Mouse (Mus musculus): Measurements from ENCODE around the gene Dnaaf3.

Gene Dnaaf3

GRCm38 (mm10) chr7:4521231-4522003 is 10.8 kb downstream of the Dnaaf3 start:
- DNase-seq (ENCODE audit: low spot score) = peak; percentile 51

- no peak for DNase-seq (ENCODE audit: low spot score)
Observed at GRCm38 (mm10) chr7:4518487-4518886, 13.8 kb downstream of the Dnaaf3 start.

GRCm38 (mm10) chr7:4516332-4517050 is 15.8 kb downstream of the Dnaaf3 start, which contains the start of gene Tnnt1:
Gene Tnnt1 (minus strand): TSS chr7:4516382.
- peak; percentile 58 for DNase-seq (ENCODE audit: low spot score)

GRCm38 (mm10) chr7:4515853-4516252 is 16.4 kb downstream of the Dnaaf3 start:
- no peak for DNase-seq (ENCODE audit: low spot score)

- no peak for DNase-seq (ENCODE audit: low spot score)
Observed at GRCm38 (mm10) chr7:4513829-4514712, 18.2 kb downstream of the Dnaaf3 start.

- peak; percentile 76 for DNase-seq (ENCODE audit: low spot score)
Observed at GRCm38 (mm10) chr7:4513236-4513635, 19.0 kb downstream of the Dnaaf3 start.

- DNase-seq (ENCODE audit: low spot score) = no peak
Observed at GRCm38 (mm10) chr7:4511489-4512224, 20.6 kb downstream of the Dnaaf3 start.

- peak; percentile 89 for DNase-seq (ENCODE audit: low spot score)
Observed at GRCm38 (mm10) chr7:4509863-4510608, 22.2 kb downstream of the Dnaaf3 start.

GRCm38 (mm10) chr7:4508739-4509116 is 23.5 kb downstream of the Dnaaf3 start:
- no peak for DNase-seq (ENCODE audit: low spot score)

- peak; percentile 22 for DNase-seq (ENCODE audit: low spot score)
Observed at GRCm38 (mm10) chr7:4508062-4508738, 24.1 kb downstream of the Dnaaf3 start.

GRCm38 (mm10) chr7:4507220-4507619 is 25.0 kb downstream of the Dnaaf3 start:
- no peak for DNase-seq (ENCODE audit: low spot score)

GRCm38 (mm10) chr7:4504646-4505435 is 27.4 kb downstream of the Dnaaf3 start:
- no peak for DNase-seq (ENCODE audit: low spot score)

- no peak for DNase-seq (ENCODE audit: low spot score)
Observed at GRCm38 (mm10) chr7:4503858-4504257, 28.4 kb downstream of the Dnaaf3 start.

- DNase-seq (ENCODE audit: low spot score) = no peak
Observed at GRCm38 (mm10) chr7:4503100-4503499, 29.2 kb downstream of the Dnaaf3 start.

- DNase-seq (ENCODE audit: low spot score) = peak; percentile 81
Observed at GRCm38 (mm10) chr7:4502421-4503090, 29.7 kb downstream of the Dnaaf3 start.

GRCm38 (mm10) chr7:4501558-4502397 is 30.5 kb downstream of the Dnaaf3 start, which contains the start of gene Ppp1r12c:
Gene Ppp1r12c (minus strand): TSS chr7:4501680.
- DNase-seq (ENCODE audit: low spot score) = peak; percentile 96

- peak; percentile 31 for DNase-seq (ENCODE audit: low spot score)
Observed at GRCm38 (mm10) chr7:4500892-4501471, 31.3 kb downstream of the Dnaaf3 start.

Data from embryo, embryonic 10.5 days (tissue).